Mouse (Mus musculus) heart, embryonic 12.5 days (tissue): ENCODE results near the gene Mlana. TPM values are rescaled to one million over a fixed set of nuclear protein-coding genes. Genes with fewer than 3 reads are reported as not detected.
A peak's percentile ranks its signal among the peaks of the same experiment; 100 is the strongest.

Experiments used
- ATAC-seq: fragments of 200-750 bp; cut with Nextera tagmentation; 2 replicates; pipeline ENCODE4 v1.8.0; 2017; ENCODE audit warnings: moderate TSS enrichment, moderate library complexity; ENCODE audit not compliant: insufficient number of reproducible peaks, low FRiP score
- H3K27ac ChIP-seq: fragments of 300-500 bp; sonication (generic); 2 replicates; pipeline ENCODE4 v1.5.1; 2016; ENCODE audit warnings: mild to moderate bottlenecking, moderate library complexity; ENCODE audit not compliant: poor library complexity, severe bottlenecking
- H3K27me3 ChIP-seq: fragments of 300-500 bp; sonication (generic); replicated peaks from 2 replicates; pipeline ENCODE4 v1.6.1; 2016; ENCODE audit warnings: mild to moderate bottlenecking, moderate library complexity
- H3K36me3 ChIP-seq: fragments of 300-500 bp; sonication (generic); 2 replicates; pipeline ENCODE4 v1.6.1; 2016; ENCODE audit warnings: mild to moderate bottlenecking, moderate library complexity
- H3K4me1 ChIP-seq: fragments of 300-500 bp; sonication (generic); replicated peaks from 2 replicates; pipeline ENCODE4 v1.6.1; 2016; ENCODE audit warnings: mild to moderate bottlenecking
- H3K4me2 ChIP-seq: fragments of 300-500 bp; sonication (generic); 2 replicates; pipeline ENCODE4 v1.6.1; 2016; ENCODE audit warnings: mild to moderate bottlenecking, moderate library complexity
- H3K4me3 ChIP-seq: fragments of 300-500 bp; sonication (generic); 2 replicates; pipeline ENCODE4 v1.5.1; 2016; ENCODE audit warnings: mild to moderate bottlenecking
- H3K9ac ChIP-seq: fragments of 300-500 bp; sonication (generic); 2 replicates; pipeline ENCODE4 v1.6.1; 2016; ENCODE audit warnings: mild to moderate bottlenecking, moderate library complexity
- H3K9me3 ChIP-seq: fragments of 300-500 bp; sonication (generic); replicated peaks from 2 replicates; pipeline ENCODE4 v1.6.1; 2016; ENCODE audit warnings: mild to moderate bottlenecking, moderate library complexity
- WGBS: fragments of 180-500 bp; shearing (Covaris S2); methylation state at CpG from one replicate; pipeline ENCODE4 v1.1.7; 2016; 5-methylcytosine and 5-hydroxymethylcytosine counted together
- polyA plus RNA-seq: library from polyadenylated mRNA; unstranded; fragments of >200 nt; fragmentation: Nextera tagmentation; extraction: Ambion mirVana; gene quantifications from 2 replicates; pipeline ENCODE4 v1.2.1, GENCODE M21; 2016

Gene Mlana
- polyA plus RNA-seq, 1 experiment from 2014 or later = 0.70 TPM

DNA sequence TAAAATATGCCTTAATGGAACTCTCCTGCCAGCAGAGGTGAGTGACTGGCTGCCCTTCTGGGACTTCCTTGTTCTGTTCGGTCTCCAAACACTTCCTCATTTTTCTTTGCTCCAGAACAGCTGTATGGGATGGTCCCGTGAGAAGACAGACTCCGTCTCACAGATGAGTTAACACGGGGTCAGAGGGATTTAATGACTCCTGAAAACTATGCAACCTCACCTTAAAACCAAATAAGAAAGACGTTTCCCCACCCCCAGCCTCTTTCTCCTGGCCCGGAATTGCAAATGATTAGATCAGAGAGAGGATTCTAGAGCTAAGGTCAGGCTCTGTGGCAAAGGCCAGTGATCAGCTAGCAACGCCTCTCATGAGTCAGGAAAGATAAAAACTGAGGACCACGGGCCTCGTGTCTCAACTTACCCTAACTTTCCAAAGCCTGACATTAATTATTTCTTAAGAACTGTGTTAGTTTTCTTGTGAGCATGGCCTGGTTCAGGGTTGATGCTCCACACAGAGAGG is 22.0 kb upstream of the Mlana start:
- Histone ChIP-seq H3K4me1 (no peaks in the 10 kb centered on the region), H3K9me3 (no peaks in the 10 kb centered on the region), H3K4me2 (no peak overlapping the region), H3K4me3 (no peak overlapping the region), H3K9ac (no peak overlapping the region), H3K36me3 (no peaks in the 10 kb centered on the region), H3K27ac (no peak overlapping the region), H3K27me3 (peaks cover 52% of the 10 kb centered on the region)
- 51% methylated on average over 9 of the region's 9 CpGs for WGBS
- ATAC-seq = no peak

DNA sequence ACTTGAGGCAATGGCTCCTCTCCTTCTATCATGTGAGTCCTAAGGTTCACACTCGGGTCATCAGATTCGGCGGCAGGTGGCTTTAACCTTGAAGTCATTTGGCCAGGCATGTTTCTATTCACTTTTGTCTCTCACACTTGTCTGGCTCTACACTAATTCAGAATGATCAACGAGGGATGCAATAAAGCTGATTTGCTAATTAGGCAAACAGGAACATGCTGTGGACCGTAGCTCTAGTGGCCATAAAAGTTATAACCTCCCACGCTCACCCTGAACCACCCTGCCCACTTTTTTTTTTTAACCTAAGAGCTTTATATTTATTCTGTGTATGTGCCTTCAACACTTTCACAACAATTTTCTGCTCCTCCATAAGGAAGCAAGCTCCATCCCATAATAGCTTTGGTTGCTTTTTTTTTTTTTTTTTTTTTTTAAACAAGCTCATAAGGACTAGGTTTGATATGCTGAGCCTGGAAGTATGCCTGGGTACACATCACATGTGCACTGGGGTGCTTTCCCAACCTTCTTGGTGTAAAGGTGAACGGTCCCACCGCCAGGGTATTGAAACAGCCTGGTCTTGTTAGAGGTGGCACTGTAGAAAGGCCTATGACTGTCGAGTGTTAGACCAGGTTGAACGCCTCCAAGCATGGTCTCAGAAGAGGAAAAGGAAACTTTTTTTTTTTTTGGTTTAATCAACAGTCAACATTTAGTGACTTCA is 21.0 kb upstream of the Mlana start:
- Histone ChIP-seq H3K9me3 (peaks cover under 1% of the 10 kb centered on the region; the same call in 1 of the 2 replicates), H3K4me1 (no peaks in the 10 kb centered on the region), H3K27me3 (peaks cover 52% of the 10 kb centered on the region), H3K27ac (no peak overlapping the region), H3K9ac (no peak overlapping the region), H3K4me3 (no peak overlapping the region), H3K36me3 (no peaks in the 10 kb centered on the region), H3K4me2 (no peak overlapping the region)
- WGBS = 84% methylated on average over 10 of the region's 10 CpGs
- ATAC-seq = no peak

DNA sequence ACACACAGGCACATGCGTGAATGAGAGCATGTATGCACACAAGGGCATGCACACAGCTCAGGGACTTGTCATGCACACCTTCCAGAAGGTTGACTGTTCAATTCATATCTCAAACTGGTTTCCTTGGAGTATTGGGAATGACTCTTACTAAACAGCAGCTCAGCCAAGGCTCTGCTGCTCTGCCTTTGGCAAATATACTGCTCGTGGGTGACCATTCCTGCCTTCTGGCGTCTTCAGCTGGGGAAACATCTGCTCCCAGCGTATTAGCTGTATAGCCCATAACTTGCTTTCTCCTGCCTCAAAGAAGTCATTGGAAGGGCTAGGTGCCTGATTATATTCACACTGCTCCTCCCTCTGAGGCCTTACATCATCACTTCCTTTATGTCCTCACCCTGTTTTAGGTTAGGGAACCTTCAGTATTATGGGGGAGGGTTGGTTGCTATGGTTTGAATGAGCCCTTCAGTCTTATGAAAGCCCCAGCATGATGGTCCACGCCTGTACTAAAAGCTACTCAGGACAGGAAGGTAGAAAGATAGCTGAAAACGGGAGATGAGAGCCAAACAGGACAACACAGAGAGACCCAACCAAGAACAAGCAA is 19.3 kb upstream of the Mlana start:
- no peaks in the 10 kb centered on the region for H3K36me3 ChIP-seq
- no peak overlapping the region for H3K9ac ChIP-seq
- H3K4me3 ChIP-seq = no peak overlapping the region
- no peaks in the 10 kb centered on the region for H3K4me1 ChIP-seq
- ATAC-seq = no peak
- WGBS = 75% methylated on average over 6 of the region's 6 CpGs
- no peak overlapping the region for H3K4me2 ChIP-seq
- H3K27ac ChIP-seq = no peak overlapping the region
- H3K9me3 ChIP-seq = peaks cover 5% of the 10 kb centered on the region; the same call in 1 of the 2 replicates
- H3K27me3 ChIP-seq = peaks cover 54% of the 10 kb centered on the region

DNA sequence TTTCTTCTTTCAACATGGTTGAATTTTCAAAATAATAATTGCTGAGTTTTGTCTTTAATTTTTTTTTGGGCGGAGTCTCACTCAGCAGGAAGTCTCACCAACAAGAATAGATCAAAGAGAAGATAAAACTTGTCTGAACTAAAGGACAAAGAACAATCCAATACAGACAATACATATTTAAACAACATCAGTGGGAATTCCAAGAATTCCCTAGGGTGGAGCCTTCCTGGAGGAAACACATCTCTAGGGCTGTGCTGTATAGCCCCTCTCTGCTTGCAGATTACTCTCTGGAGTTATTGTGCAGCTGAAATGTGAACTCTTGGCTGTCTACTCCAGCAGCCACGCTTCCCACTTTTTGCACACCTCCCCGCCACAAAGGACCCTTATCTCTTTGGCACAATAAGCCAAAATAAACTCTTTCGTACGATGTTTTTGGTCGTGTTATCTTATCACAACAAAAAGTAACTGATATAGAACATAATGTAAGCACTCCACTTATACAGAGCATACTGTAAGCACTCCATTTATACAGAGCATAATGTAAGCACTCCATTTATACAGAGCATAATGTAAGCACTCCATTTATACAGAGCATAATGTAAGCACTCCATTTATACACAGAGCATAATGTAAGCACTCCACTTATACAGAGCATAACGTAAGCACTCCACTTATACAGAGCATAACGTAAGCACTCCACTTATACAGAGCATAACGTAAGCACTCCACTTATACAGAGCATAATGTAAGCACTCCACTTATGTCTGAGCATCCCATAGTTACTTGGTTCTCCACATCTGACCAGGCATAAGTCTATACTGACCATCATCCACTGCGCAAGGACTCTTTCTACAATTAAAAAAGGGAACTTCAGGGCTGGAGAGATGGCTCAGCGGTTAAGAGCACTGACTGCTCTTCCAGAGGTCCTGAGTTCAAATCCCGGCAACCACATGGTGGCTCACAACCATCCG is 17.2 kb upstream of the Mlana start:
- H3K27ac ChIP-seq = no peak overlapping the region
- ATAC-seq = no peak
- WGBS = 54% methylated on average over 13 of the region's 13 CpGs

DNA sequence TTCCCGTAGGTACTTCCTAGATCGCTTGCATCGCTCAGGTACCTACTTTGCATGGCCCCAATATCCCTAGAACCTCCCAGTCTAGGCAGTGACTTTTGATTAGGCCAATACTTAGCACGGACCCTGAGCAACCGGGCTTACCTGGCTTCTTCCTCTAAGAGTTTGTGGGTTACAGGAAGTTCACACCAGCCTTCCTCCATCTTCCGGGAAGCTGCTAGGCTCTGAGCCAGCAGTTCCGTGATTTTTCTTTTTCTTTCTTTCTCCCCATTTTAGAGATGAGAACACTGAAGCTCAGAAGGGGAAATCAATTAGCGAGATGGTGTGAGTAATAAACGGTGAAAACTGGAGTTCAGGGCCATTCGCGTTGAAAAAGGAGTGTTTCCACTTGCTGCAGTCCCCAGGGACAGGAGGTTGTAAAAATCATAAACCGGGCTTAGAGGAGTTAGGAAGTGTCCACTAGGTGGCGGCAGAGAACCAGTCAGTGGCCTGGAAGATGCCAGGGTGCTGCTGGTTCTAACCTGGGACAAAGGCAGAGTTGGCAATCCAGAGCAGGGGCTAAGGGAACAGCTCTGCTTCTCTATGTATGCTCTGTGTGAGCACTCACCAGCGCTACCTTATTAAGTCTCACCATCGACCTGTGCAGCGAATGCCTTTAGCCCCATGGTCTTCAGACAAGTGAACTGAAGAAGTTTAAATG is 13.6 kb upstream of the Mlana start:
- ATAC-seq = no peak
- no peak overlapping the region for H3K27ac ChIP-seq
- 51% methylated on average over 16 of the region's 16 CpGs for WGBS

More for the DNA sequence above, 17.2 kb upstream of the Mlana start:
- Histone ChIP-seq H3K4me1 (no peaks in the 10 kb centered on the region), H3K36me3 (no peaks in the 10 kb centered on the region), H3K27me3 (peaks cover 47% of the 10 kb centered on the region), H3K4me3 (no peak overlapping the region), H3K9me3 (peaks cover 21% of the 10 kb centered on the region), H3K4me2 (no peak overlapping the region), H3K9ac (no peak overlapping the region)

DNA sequence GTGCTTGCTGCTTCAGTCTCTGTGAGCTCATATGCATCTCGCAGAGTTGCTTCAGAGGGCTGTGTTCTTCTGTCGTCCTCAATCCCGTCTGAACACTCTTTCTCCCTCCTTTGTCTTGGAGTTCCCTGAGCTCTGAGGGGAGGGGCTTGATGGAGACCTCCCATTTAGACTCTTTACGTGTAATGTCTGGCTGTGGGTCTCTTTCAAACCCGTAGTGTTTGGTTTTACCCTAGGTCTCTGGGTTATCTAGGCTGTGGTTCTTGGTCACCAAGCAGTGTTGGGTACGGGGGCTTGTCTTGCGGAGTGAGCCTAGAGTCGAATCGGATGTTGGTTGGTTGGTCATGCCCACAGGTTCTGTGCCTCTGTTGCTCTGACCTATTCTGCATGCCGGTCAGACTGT is 2.6 kb upstream of the Mlana start:
- H3K27ac ChIP-seq = no peak overlapping the region
- 92% methylated on average over 10 of the region's 10 CpGs for whole genome bisulfite sequencing

More for the DNA sequence above, 13.6 kb upstream of the Mlana start:
- H3K36me3 ChIP-seq = no peaks in the 10 kb centered on the region
- H3K4me1 ChIP-seq = no peaks in the 10 kb centered on the region
- H3K27me3 ChIP-seq = peaks cover 27% of the 10 kb centered on the region
- H3K9ac ChIP-seq = no peak overlapping the region
- H3K4me3 ChIP-seq = no peak overlapping the region
- H3K4me2 ChIP-seq = no peak overlapping the region
- peaks cover 26% of the 10 kb centered on the region for H3K9me3 ChIP-seq

DNA sequence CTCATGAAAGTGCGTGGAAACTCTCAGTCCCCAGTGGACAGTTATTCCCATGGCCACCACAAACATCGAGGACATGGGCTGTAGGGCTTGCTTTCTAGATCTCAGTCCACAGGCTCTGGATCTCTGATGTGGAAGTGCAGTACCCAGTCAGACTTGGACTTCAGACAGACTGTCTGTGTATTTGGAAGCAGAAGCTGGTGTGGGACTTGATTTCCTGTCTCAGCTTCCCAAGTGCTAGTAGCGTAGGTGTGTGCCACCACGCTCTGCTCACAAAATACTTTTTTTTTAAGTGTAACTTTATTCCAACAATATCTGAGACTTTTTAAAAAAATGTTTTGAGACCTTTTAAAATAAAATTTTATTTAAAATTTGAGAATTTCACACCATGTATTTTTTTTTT is 1.3 kb upstream of the Mlana start:
- no peak overlapping the region for H3K27ac ChIP-seq
- no peak overlapping the region for H3K9ac ChIP-seq
- no peaks in the 10 kb centered on the region for H3K36me3 ChIP-seq
- peaks cover 8% of the 10 kb centered on the region; the same call in 1 of the 2 replicates for H3K9me3 ChIP-seq
- H3K4me1 ChIP-seq = peaks cover 20% of the 10 kb centered on the region
- no peaks in the 10 kb centered on the region for H3K27me3 ChIP-seq
- no peak overlapping the region for H3K4me3 ChIP-seq
- 90% methylated on average over 4 of the region's 4 CpGs for WGBS
- no peak for ATAC-seq
- H3K4me2 ChIP-seq = no peak overlapping the region

More for the DNA sequence above, 2.6 kb upstream of the Mlana start:
- no peak overlapping the region for H3K4me2 ChIP-seq
- H3K4me3 ChIP-seq = no peak overlapping the region
- no peak for ATAC-seq
- no peaks in the 10 kb centered on the region for H3K36me3 ChIP-seq
- peaks cover 8% of the 10 kb centered on the region; the same call in 1 of the 2 replicates for H3K9me3 ChIP-seq
- H3K27me3 ChIP-seq = no peaks in the 10 kb centered on the region
- peaks cover 20% of the 10 kb centered on the region for H3K4me1 ChIP-seq
- H3K9ac ChIP-seq = no peak overlapping the region

DNA sequence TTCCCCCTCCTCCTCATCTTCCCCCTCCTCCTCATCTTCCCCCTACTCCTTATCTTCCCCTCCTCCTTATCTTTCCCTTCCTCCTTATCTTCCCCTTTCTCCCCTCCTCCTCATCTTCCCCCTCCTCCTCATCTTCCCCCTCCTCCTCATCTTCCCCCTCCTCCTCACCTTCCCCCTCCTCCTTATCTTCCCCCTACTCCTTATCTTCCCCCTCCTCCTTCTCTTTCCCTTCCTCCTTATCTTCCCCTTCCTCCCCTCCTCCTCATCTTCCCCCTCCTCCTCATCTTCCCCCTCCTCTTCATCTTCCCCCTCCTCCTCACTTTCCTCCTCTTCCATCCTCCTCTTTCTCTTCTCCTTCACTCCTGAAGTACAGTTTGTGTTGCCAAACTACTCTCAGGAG is 784 bp upstream of the Mlana start:
- no peak for ATAC-seq
- H3K27me3 ChIP-seq = no peaks in the 10 kb centered on the region
- no peak overlapping the region for H3K4me3 ChIP-seq
- peaks cover 8% of the 10 kb centered on the region; the same call in 1 of the 2 replicates for H3K9me3 ChIP-seq
- 0 out of 2 replicates have a peak overlapping the region, but pooled peaks have one; percentile 25 for H3K27ac ChIP-seq
- H3K4me1 ChIP-seq = peaks cover 20% of the 10 kb centered on the region
- no peak overlapping the region for H3K9ac ChIP-seq
- H3K36me3 ChIP-seq = no peaks in the 10 kb centered on the region
- no peak overlapping the region for H3K4me2 ChIP-seq

DNA sequence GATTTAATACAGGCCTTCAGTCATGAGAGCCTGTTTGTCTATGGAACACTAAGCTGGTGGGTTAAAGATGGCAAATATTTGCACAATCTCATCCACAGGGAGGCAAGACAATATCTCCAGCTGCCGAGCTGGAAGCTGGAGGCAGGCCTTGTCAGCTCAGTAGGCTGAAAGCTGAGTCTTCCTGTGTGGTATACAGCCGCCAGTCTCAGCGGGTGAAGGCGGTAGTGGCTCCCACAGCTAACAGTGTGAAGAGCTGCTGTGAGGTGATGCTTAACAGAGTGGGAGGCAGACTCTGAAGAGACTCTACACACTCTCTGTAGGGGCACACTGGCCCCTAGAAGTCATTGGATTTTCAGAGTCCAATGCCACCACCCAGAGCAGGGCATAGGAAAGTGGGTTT is 4.1 kb downstream of the Mlana start:
- no peak overlapping the region for H3K9ac ChIP-seq
- no peak for ATAC-seq
- 58% methylated on average over 4 of the region's 4 CpGs for WGBS
- no peaks in the 10 kb centered on the region for H3K27me3 ChIP-seq
- no peak overlapping the region for H3K4me2 ChIP-seq
- no peaks in the 10 kb centered on the region for H3K36me3 ChIP-seq
- H3K9me3 ChIP-seq = no peaks in the 10 kb centered on the region
- H3K4me1 ChIP-seq = peaks cover 23% of the 10 kb centered on the region
- H3K27ac ChIP-seq = no peak overlapping the region
- no peak overlapping the region for H3K4me3 ChIP-seq

DNA sequence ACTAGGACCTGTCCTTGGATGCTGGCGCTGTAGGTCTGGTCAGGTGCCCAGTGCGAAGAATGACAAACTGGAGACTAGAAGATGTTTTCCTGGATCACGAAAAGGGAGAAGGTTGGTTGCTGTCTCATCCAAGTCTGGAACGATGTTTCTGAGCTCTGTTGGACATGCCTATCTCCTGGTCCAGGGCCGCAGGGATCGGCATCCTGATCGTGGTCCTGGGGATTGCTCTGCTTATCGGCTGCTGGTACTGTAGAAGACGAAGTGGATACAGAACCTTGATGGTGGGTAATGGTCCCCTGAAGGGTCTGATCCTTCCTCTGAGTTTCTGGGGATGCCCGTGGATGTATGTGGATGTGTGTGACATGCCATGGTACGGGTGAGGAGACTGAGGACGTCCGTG is 6.8 kb downstream of the Mlana start:
- H3K9ac ChIP-seq = no peak overlapping the region
- no peaks in the 10 kb centered on the region for H3K27me3 ChIP-seq
- WGBS = 86% methylated on average over 13 of the region's 13 CpGs
- no peak overlapping the region for H3K4me3 ChIP-seq
- no peak for ATAC-seq
- peaks cover 9% of the 10 kb centered on the region for H3K4me1 ChIP-seq
- no peak overlapping the region for H3K27ac ChIP-seq
- no peaks in the 10 kb centered on the region for H3K36me3 ChIP-seq
- H3K9me3 ChIP-seq = no peaks in the 10 kb centered on the region
- H3K4me2 ChIP-seq = no peak overlapping the region
